In genomic region chr19:56286866-56287265, GRCm38 (mm10) we compare ENCODE assay signal across 17 mouse cellular contexts. TPM values are rescaled to one million over a fixed set of nuclear protein-coding genes. Genes with fewer than 3 reads are reported as not detected.
DNase-seq lines count a peak whose midpoint lies in the region; ATAC-seq and TF ChIP-seq lines count a peak whose summit lies in the region.
"Had no signal": no experiment of that assay in that cellular context is flagged by ENCODE, and none has a peak within 500 bp of the region (broad histone marks: within the 10 kb centered on the region; RNA-seq: fewer than 3 reads in every experiment).

Habp2 (plus strand) TSS chr19:56287137.

- no peaks in the 10 kb centered on the region for H3K27me3 ChIP-seq in lung, embryonic 14.5 days (ENCODE audit: insufficient read depth, low read length)
- no peaks in the 10 kb centered on the region for H3K27me3 ChIP-seq in kidney, embryonic 16.5 days (ENCODE audit: insufficient read depth, low read length)
- H3K27me3 ChIP-seq in liver, embryonic 13.5 days, result no peaks in the 10 kb centered on the region
- no peaks in the 10 kb centered on the region for H3K27me3 ChIP-seq in midbrain, embryonic 11.5 days (ENCODE audit: control insufficient read depth, insufficient read depth, low read length)
- H3K27me3 ChIP-seq: forebrain, embryonic 13.5 days; midbrain, embryonic 13.5 days had no signal

- no peaks in the 10 kb centered on the region for H3K9me3 ChIP-seq in lung, embryonic 14.5 days (ENCODE audit: low read depth, low read length)
- no peaks in the 10 kb centered on the region for H3K9me3 ChIP-seq in kidney, embryonic 16.5 days (ENCODE audit: low read length)
- H3K9me3 ChIP-seq in liver, embryonic 13.5 days (replicated peaks), result no peaks in the 10 kb centered on the region
- H3K9me3 ChIP-seq in midbrain, embryonic 11.5 days (ENCODE audit: control insufficient read depth, low read length), result no peaks in the 10 kb centered on the region
- H3K9me3 ChIP-seq: forebrain, embryonic 13.5 days; heart, embryonic 13.5 days; hindbrain, embryonic 13.5 days; midbrain, embryonic 13.5 days had no signal

- no peak within 1 kb of the TSS for H3K9ac ChIP-seq in lung, embryonic 14.5 days
- H3K9ac ChIP-seq in kidney, embryonic 16.5 days (replicated peaks; ENCODE audit: low read length), result peak within 1 kb of the TSS; percentile 39; the same call in 1 of the 2 replicates
- H3K9ac ChIP-seq in liver, embryonic 13.5 days, result peak within 1 kb of the TSS; percentile 52
- H3K9ac ChIP-seq in midbrain, embryonic 11.5 days (ENCODE audit: low read length), result no peak within 1 kb of the TSS
- H3K9ac ChIP-seq: forebrain, embryonic 13.5 days; heart, embryonic 13.5 days; hindbrain, embryonic 13.5 days; midbrain, embryonic 13.5 days had no signal

- no peak within 1 kb of the TSS for H3K27ac ChIP-seq in lung, embryonic 14.5 days (ENCODE audit: low read depth)
- peak within 1 kb of the TSS; percentile 89 for H3K27ac ChIP-seq in kidney, embryonic 16.5 days (ENCODE audit: low read length)
- peak within 1 kb of the TSS; percentile 61 for H3K27ac ChIP-seq in liver, embryonic 13.5 days
- no peak within 1 kb of the TSS for H3K27ac ChIP-seq in midbrain, embryonic 11.5 days (ENCODE audit: low read depth, low read length)
- H3K27ac ChIP-seq: forebrain, embryonic 13.5 days; heart, embryonic 13.5 days; hindbrain, embryonic 13.5 days; midbrain, embryonic 13.5 days had no signal

- WGBS in lung, embryonic 14.5 days, result 62% methylated on average over 7 of the region's 7 CpGs
- 63% methylated on average over 7 of the region's 7 CpGs for WGBS in kidney, embryonic 16.5 days
- WGBS in liver, embryonic 13.5 days (ENCODE audit: insufficient replicate concordance), result 55% methylated on average over 7 of the region's 7 CpGs
- WGBS in midbrain, embryonic 11.5 days, result 91% methylated on average over 7 of the region's 7 CpGs

- no peak for TF ChIP-seq CTCF in lung, embryonic 14.5 days (IDR thresholded peaks at IDR 0.05; ENCODE audit: low read depth)

- H3K36me3 ChIP-seq in lung, embryonic 14.5 days (ENCODE audit: insufficient read depth), result no peaks in the 10 kb centered on the region
- no peaks in the 10 kb centered on the region for H3K36me3 ChIP-seq in kidney, embryonic 16.5 days (ENCODE audit: insufficient read depth, low read length)
- no peaks in the 10 kb centered on the region for H3K36me3 ChIP-seq in liver, embryonic 13.5 days
- H3K36me3 ChIP-seq in midbrain, embryonic 11.5 days (ENCODE audit: control insufficient read depth, insufficient read depth, low read length), result no peaks in the 10 kb centered on the region
- H3K36me3 ChIP-seq: heart, embryonic 13.5 days; hindbrain, embryonic 13.5 days; midbrain, embryonic 13.5 days had no signal

- no peak within 1 kb of the TSS for H3K4me2 ChIP-seq in lung, embryonic 14.5 days
- H3K4me2 ChIP-seq in kidney, embryonic 16.5 days (replicated peaks; ENCODE audit: low read depth, low read length), result peak within 1 kb of the TSS; percentile 42
- peak within 1 kb of the TSS; percentile 46 for H3K4me2 ChIP-seq in liver, embryonic 13.5 days
- no peak within 1 kb of the TSS for H3K4me2 ChIP-seq in midbrain, embryonic 11.5 days
- H3K4me2 ChIP-seq: forebrain, embryonic 13.5 days; heart, embryonic 13.5 days; hindbrain, embryonic 13.5 days; midbrain, embryonic 13.5 days had no signal

- H3K4me1 ChIP-seq in lung, embryonic 14.5 days (ENCODE audit: insufficient read depth), result no peaks in the 10 kb centered on the region
- peaks cover 17% of the 10 kb centered on the region; the same call in 1 of the 2 replicates for H3K4me1 ChIP-seq in kidney, embryonic 16.5 days (ENCODE audit: insufficient read depth, low read length)
- H3K4me1 ChIP-seq in liver, embryonic 13.5 days (replicated peaks), result peaks cover 10% of the 10 kb centered on the region
- no peaks in the 10 kb centered on the region for H3K4me1 ChIP-seq in midbrain, embryonic 11.5 days (ENCODE audit: control insufficient read depth, insufficient read depth, low read length)
- H3K4me1 ChIP-seq: hindbrain, embryonic 13.5 days had no signal

- H3K4me3 ChIP-seq in lung, embryonic 14.5 days (ENCODE audit: low read depth, low read length), result no peak within 1 kb of the TSS
- no peak within 1 kb of the TSS for H3K4me3 ChIP-seq in kidney, embryonic 16.5 days (ENCODE audit: low read length)
- H3K4me3 ChIP-seq in liver, embryonic 13.5 days (replicated peaks), result peak within 1 kb of the TSS; percentile 41
- H3K4me3 ChIP-seq in midbrain, embryonic 11.5 days (ENCODE audit: low read depth, low read length), result no peak within 1 kb of the TSS
- H3K4me3 ChIP-seq: forebrain, embryonic 13.5 days; heart, embryonic 13.5 days; hindbrain, embryonic 13.5 days; midbrain, embryonic 13.5 days had no signal

- no peak for ATAC-seq in lung, embryonic 14.5 days (ENCODE audit: insufficient read depth)
- ATAC-seq in kidney, embryonic 16.5 days (ENCODE audit: low FRiP score, low TSS enrichment), result peak; percentile 44; the same call in 1 of the 2 replicates
- ATAC-seq in liver, embryonic 13.5 days (ENCODE audit: low read depth), result peak; percentile 68
- no peak for ATAC-seq in midbrain, embryonic 11.5 days (ENCODE audit: low FRiP score)
- ATAC-seq: forebrain, embryonic 13.5 days; midbrain, embryonic 13.5 days had no signal

- peak; percentile 28 for DNase-seq in lung, embryonic 14.5 days
- DNase-seq in lung, postnatal 10 days, result no peak
- no peak for DNase-seq in liver, embryonic 13.5 days
- no peak for DNase-seq in frontal cortex, postnatal 36 days (ENCODE audit: low spot score in 2 of 2)
- DNase-seq in midbrain, embryonic 11.5 days (ENCODE audit: low spot score, missing footprints), result no peak
- no peak for DNase-seq in frontal cortex, postnatal 14 days (ENCODE audit: low spot score in 2 of 2)
- DNase-seq: cerebellum, adult 9-11 months; gastrocnemius, postnatal 14 days; layer of hippocampus, adult 9-11 months; lung, postnatal 14 days; thymus, adult 18-20 months had no signal

RNA-seq across cellular contexts. Expression of gene Habp2, which starts in this region (rescaled TPM):
- polyA plus RNA-seq in lung, embryonic 14.5 days (2014; fragmentation: Nextera tagmentation; extraction: Ambion mirVana), result 2.8 and 3.1 TPM in 2 replicates
- 46.3 and 50.5 TPM in 2 replicates for polyA plus RNA-seq in kidney, embryonic 16.5 days (2015; fragmentation: Nextera tagmentation; extraction: Ambion mirVana)
- polyA plus RNA-seq in liver, embryonic 13.5 days (2015; fragmentation: Nextera tagmentation; extraction: Ambion mirVana), result 36.1 and 46.5 TPM in 2 replicates
- polyA plus RNA-seq in midbrain, embryonic 11.5 days (2014; fragmentation: Nextera tagmentation; extraction: Ambion mirVana), result not detected in 2 replicates
- polyA plus RNA-seq: embryonic facial prominence, embryonic 11.5 days; hindbrain, embryonic 13.5 days had no signal

Comparison
In these comparisons a context has a peak if more than half of its experiments do, and no peak if none do; other contexts are left out.
1. ATAC-seq: peak in kidney, embryonic 16.5 days (single experiment) and liver, embryonic 13.5 days (single experiment); none in lung, embryonic 14.5 days (single experiment) and midbrain, embryonic 11.5 days (single experiment).
2. H3K27ac ChIP-seq: peak in kidney, embryonic 16.5 days (single experiment) and liver, embryonic 13.5 days (single experiment); none in lung, embryonic 14.5 days (single experiment) and midbrain, embryonic 11.5 days (single experiment).
3. H3K4me2 ChIP-seq: peak in kidney, embryonic 16.5 days (single experiment) and liver, embryonic 13.5 days (single experiment); none in lung, embryonic 14.5 days (single experiment) and midbrain, embryonic 11.5 days (single experiment).
4. H3K9ac ChIP-seq: peak in kidney, embryonic 16.5 days (single experiment) and liver, embryonic 13.5 days (single experiment); none in lung, embryonic 14.5 days (single experiment) and midbrain, embryonic 11.5 days (single experiment).